Mouse (Mus musculus) urinary bladder, adult 18-20 months (tissue): ENCODE data around the gene Idnk.

Experiments
- DNase-seq, 2 experiments: peaks; one replicate each; pipeline ENCODE4 v3.0.0; 2022; ENCODE audit warnings: low spot score in 2 of 2, mixed read lengths in 2 of 2

Gene Idnk

GRCm38 (mm10) chr13:58157447-58158098, at the start of gene Idnk:
TSS of gene Idnk (plus strand) at chr13:58157649.
- DNase-seq, result peak; percentile 82 to 86

DNA sequence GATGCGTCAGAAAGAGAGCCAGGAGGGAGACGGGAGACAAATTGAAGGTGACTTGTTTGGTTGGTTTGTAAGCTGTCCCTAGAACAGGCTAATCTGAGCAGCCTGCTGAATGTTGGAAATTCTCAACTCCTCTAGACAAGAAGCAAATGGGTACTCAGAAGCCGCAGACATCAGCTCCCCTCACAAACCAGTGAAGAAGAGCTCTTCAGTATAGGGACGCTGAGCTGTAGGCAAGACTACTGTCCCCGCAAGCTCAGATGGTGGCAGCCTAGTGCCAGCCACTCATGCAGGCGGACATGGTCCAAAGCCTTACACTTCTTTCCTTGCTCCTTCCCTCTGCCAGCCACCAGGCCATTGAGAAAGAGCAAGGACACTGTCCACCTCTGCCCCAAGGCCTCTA, 46.1 kb upstream of the Idnk start:
- no peak for DNase-seq

DNA sequence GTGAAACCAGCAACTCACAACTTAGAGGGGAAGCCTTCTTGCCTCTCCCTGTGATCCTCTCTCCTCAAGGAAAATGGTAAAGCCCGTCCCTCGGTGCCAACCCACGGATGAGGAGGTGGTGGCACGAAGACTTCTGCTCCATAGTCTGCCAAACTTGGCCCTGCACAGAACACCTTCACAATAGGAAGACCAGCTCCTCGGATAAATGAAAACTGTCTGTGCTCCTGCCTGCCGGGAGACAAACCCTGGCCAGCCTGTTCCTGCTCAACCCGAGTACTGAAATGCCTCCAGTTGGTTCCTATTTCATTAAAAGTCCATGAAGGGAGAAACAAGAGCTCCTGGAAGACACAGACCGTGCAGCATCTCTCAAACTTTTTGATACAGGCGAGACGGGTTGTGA, 45.3 kb upstream of the Idnk start:
- no peak for DNase-seq

- DNase-seq, result peak in 1 of 2 experiments; percentile 31
These were observed 44.8 kb upstream of the Idnk start for GRCm38 (mm10) chr13:58112601-58113041.

- peak in 1 of 2 experiments; percentile 58 for DNase-seq
These were observed 44.2 kb upstream of the Idnk start, which contains the start of gene Klhl3 for GRCm38 (mm10) chr13:58113061-58113900. TSS of gene Klhl3 (minus strand) at chr13:58113592.

- peak in 1 of 2 experiments; percentile 21 for DNase-seq
These were observed 42.2 kb upstream of the Idnk start for GRCm38 (mm10) chr13:58115227-58115626.

DNA sequence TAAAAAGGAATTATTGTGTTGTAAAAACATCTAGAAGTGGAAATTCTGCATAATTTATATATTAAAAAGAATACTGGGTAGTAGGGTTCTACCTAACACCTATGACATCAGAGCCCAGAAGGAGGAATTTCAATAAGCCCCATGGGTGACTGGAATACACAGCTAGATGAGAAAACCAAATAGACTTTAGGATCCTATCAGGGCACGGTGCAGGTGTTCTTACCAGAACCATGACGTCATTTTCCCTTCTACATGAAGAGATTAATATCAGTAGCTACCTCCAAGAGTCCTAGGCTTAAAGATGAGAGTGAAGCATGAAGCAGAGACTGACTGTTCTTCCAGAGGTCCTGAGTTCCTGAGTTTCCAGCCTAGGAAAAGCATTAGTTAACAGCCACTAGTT, 40.6 kb upstream of the Idnk start:
- no peak for DNase-seq

- DNase-seq, result peak; percentile 39 to 42
These were observed 40.0 kb upstream of the Idnk start for GRCm38 (mm10) chr13:58117318-58118017.

- DNase-seq, result no peak
These were observed 34.6 kb upstream of the Idnk start for GRCm38 (mm10) chr13:58122786-58123297.

DNA sequence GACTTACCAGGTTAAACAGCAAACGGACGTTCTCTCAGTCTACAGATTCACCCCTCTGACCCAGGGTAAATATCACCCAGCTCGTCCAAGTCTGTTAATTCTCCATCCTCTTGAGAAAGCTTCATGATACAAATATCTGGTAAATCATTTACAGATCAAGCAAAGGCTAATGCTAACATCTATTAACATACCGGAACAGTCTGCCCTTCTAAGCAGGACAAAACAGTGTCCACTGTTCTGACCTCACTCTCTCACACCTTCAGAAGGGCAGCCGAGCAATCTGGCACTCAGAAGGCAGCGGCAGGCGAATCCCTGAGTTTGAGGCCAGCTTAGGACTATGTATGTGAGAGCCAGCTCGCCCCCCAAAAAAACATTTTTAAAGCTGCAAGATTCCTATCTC, 34.1 kb upstream of the Idnk start:
- DNase-seq, result no peak

GRCm38 (mm10) chr13:58124278-58124677, 33.2 kb upstream of the Idnk start:
- DNase-seq, result no peak

DNA sequence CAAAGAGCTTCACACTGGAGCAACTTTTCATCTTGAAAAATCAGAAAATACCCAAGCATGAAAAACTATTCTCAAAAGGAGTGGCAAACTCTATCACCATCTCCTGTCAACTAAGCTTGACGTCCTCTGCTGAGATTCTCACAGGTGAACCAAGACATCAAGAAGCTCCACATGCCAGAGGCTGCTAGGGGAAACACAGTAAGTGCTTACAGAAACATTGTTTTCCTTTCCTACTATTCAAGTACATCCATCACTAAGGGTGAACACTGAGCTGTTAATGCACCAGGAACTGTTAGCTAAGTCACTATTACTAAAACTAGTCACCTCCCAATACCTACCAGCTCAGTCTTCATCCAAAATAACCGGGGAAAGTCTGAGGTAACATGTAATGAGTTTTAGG, 32.5 kb upstream of the Idnk start:
- DNase-seq, result no peak

GRCm38 (mm10) chr13:58126126-58126525, 31.3 kb upstream of the Idnk start:
- DNase-seq, result no peak

- no peak for DNase-seq
These were observed 30.3 kb upstream of the Idnk start for GRCm38 (mm10) chr13:58126862-58127765.

DNA sequence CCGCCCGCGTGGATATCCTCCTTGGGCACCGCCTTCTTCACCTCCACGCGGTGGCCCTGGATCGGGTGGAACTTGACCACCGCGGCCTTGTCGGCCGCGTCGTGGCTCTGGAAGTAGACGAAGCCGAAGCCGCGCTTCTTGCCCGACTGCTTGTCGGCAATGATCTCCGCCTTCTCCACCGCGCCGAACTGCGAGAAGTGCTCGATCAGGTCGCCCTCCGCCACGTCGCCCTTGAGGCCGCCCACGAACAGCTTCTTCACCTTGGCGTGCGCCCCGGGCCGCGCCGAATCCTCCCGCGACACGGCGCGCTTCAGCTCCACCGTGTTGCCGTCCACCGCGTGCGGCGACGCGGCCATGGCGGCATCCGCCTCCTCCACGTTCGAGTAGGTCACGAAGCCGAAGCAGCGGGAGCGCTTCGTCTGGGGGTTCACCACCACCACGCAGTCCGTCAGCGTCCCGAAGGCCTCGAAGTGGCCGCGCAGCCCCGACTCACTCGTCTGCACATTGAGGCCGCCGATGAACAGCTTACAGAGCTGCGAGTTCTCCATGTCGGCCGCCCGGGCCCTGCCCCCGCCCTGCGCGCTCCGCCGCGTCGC, 29.6 kb upstream of the Idnk start:
- DNase-seq, result peak in 1 of 2 experiments; percentile 77

DNA sequence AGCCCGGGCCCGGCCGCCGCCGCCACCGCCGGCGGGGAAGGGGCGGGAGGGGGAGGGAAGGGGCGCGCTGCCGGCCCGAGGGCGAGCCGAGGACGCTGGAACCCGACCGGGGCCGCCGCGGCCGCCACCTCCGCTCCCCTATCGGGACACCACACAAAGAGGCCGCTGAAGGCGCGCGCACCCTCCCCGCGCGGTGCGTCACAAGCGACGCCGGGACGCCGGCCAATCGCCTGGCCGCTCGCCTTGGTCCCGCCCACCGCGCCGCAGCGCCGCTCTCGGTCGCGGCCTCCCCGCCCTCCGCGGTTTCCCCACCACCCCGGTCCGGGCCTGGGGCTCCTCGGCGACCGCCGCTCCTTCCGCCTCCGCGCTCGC, 29.1 kb upstream of the Idnk start, which contains the start of gene Hnrnpa0:
Gene Hnrnpa0, minus strand, starts transcription at position 161 of the 372 bp plus-strand sequence.
- DNase-seq, result peak; percentile 89 to 92

- peak; percentile 94 to 95 for DNase-seq
These were observed 28.4 kb upstream of the Idnk start for GRCm38 (mm10) chr13:58128768-58129671.

GRCm38 (mm10) chr13:58129687-58130246, 27.7 kb upstream of the Idnk start:
- DNase-seq, result no peak

GRCm38 (mm10) chr13:58131692-58132091, 25.8 kb upstream of the Idnk start:
- DNase-seq, result no peak
